Comparison of ENCODE assay signal across 11 mouse cellular contexts in genomic region chr12:26394485-26395470, GRCm38 (mm10). TPM values are rescaled to one million over a fixed set of nuclear protein-coding genes. Genes with fewer than 3 reads are reported as not detected.
DNase-seq lines count a peak whose midpoint lies in the region; ATAC-seq and TF ChIP-seq lines count a peak whose summit lies in the region.
"Had no signal": no experiment of that assay in that cellular context is flagged by ENCODE, and none has a peak within 500 bp of the region (broad histone marks: within the 10 kb centered on the region; RNA-seq: fewer than 3 reads in every experiment).

No protein-coding gene starts in this region.

- H3K9me3 ChIP-seq in limb, embryonic 15.5 days, result no peaks in the 10 kb centered on the region
- no peaks in the 10 kb centered on the region for H3K9me3 ChIP-seq in stomach, postnatal 0 days (ENCODE audit: control insufficient read depth, low read length)
- no peaks in the 10 kb centered on the region for H3K9me3 ChIP-seq in heart, embryonic 10.5 days
- H3K9me3 ChIP-seq: liver, embryonic 13.5 days had no signal

- no peak for TF ChIP-seq CTCF in stomach, postnatal 0 days (IDR thresholded peaks at IDR 0.05; ENCODE audit: low read depth)

- H3K27ac ChIP-seq in limb, embryonic 15.5 days, result peak overlapping the region; percentile 83
- no peak overlapping the region for H3K27ac ChIP-seq in stomach, postnatal 0 days (replicated peaks)
- no peak overlapping the region for H3K27ac ChIP-seq in heart, embryonic 10.5 days
- H3K27ac ChIP-seq: liver, embryonic 13.5 days had no signal

- H3K36me3 ChIP-seq in limb, embryonic 15.5 days, result 0 out of 2 replicates have a peak, but pooled peaks cover 3% of the 10 kb centered on the region
- no peaks in the 10 kb centered on the region for H3K36me3 ChIP-seq in stomach, postnatal 0 days (ENCODE audit: control insufficient read depth, insufficient read depth, low read length)
- H3K36me3 ChIP-seq in heart, embryonic 10.5 days, result no peaks in the 10 kb centered on the region
- H3K36me3 ChIP-seq: liver, embryonic 13.5 days had no signal

- ATAC-seq in limb, embryonic 15.5 days (ENCODE audit: insufficient number of reproducible peaks, low FRiP score, low TSS enrichment, low read depth), result peak; percentile 81
- ATAC-seq in stomach, postnatal 0 days (ENCODE audit: low FRiP score, low TSS enrichment), result no peak
- ATAC-seq: intestine, embryonic 16.5 days had no signal

- DNase-seq in right cerebral cortex, postnatal 10 days (ENCODE audit: low spot score in 2 of 2), result peak; percentile 55 to 68
- DNase-seq in right cerebral cortex, adult 2 months (ENCODE audit: low spot score in 2 of 2), result no peak
- peak; percentile 48 for DNase-seq in forelimb bud, embryonic 11.5 days (ENCODE audit: low read depth, low spot score)
- DNase-seq in urinary bladder, adult 18-20 months (ENCODE audit: low spot score in 2 of 2), result no peak
- DNase-seq in stomach, postnatal 0 days (ENCODE audit: low spot score), result no peak
- no peak for DNase-seq in ovary, postnatal 10 days (ENCODE audit: low spot score)
- DNase-seq in heart, embryonic 10.5 days (ENCODE audit: low spot score), result no peak
- DNase-seq: liver, embryonic 13.5 days had no signal

- TF ChIP-seq EP300 in stomach, postnatal 0 days (optimal IDR thresholded peaks at IDR 0.05), result no peak

- 38% methylated on average over 13 of the region's 13 CpGs for WGBS in limb, embryonic 15.5 days
- WGBS in stomach, postnatal 0 days, result 80% methylated on average over 13 of the region's 13 CpGs
- WGBS in heart, embryonic 10.5 days, result 77% methylated on average over 13 of the region's 13 CpGs

- peaks cover 28% of the 10 kb centered on the region for H3K4me1 ChIP-seq in limb, embryonic 15.5 days
- no peaks in the 10 kb centered on the region for H3K4me1 ChIP-seq in stomach, postnatal 0 days (replicated peaks; ENCODE audit: control insufficient read depth, insufficient read depth)
- H3K4me1 ChIP-seq in heart, embryonic 10.5 days, result no peaks in the 10 kb centered on the region
- H3K4me1 ChIP-seq: liver, embryonic 13.5 days had no signal

- H3K9ac ChIP-seq in limb, embryonic 15.5 days, result no peak overlapping the region
- no peak overlapping the region for H3K9ac ChIP-seq in stomach, postnatal 0 days (ENCODE audit: low read length)
- H3K9ac ChIP-seq: liver, embryonic 13.5 days had no signal

- no peaks in the 10 kb centered on the region for H3K27me3 ChIP-seq in limb, embryonic 15.5 days
- H3K27me3 ChIP-seq in stomach, postnatal 0 days (ENCODE audit: control insufficient read depth, insufficient read depth, low read length), result no peaks in the 10 kb centered on the region
- H3K27me3 ChIP-seq in heart, embryonic 10.5 days (ENCODE audit: insufficient read depth, poor library complexity, severe bottlenecking), result no peaks in the 10 kb centered on the region
- H3K27me3 ChIP-seq: CH12.LX; liver, embryonic 13.5 days had no signal

- peak overlapping the region; percentile 15; the same call in 1 of the 2 replicates for H3K4me2 ChIP-seq in limb, embryonic 15.5 days
- no peak overlapping the region for H3K4me2 ChIP-seq in stomach, postnatal 0 days (replicated peaks; ENCODE audit: low read depth)
- H3K4me2 ChIP-seq: liver, embryonic 13.5 days had no signal

- H3K4me3 ChIP-seq in limb, embryonic 15.5 days, result no peak overlapping the region
- no peak overlapping the region for H3K4me3 ChIP-seq in stomach, postnatal 0 days (ENCODE audit: low read depth, low read length)
- no peak overlapping the region for H3K4me3 ChIP-seq in heart, embryonic 10.5 days
- H3K4me3 ChIP-seq: liver, embryonic 13.5 days had no signal

RNA-seq across cellular contexts. Expression of gene Rnf144a, which starts 20.3 kb away (rescaled TPM):
- 39.7 and 41.0 TPM in 2 replicates for polyA plus RNA-seq in limb, embryonic 15.5 days (2015; fragmentation: Nextera tagmentation; extraction: Ambion mirVana)
- 5.0 and 5.9 TPM in 2 replicates for polyA plus RNA-seq in stomach, postnatal 0 days (2015; fragmentation: Nextera tagmentation; extraction: Ambion mirVana)
- 9.7 and 17.8 TPM in 2 replicates for polyA plus RNA-seq in heart, embryonic 10.5 days (2016; fragmentation: Nextera tagmentation; extraction: Ambion mirVana)

Comparison
In these comparisons a context has a peak if more than half of its experiments do, and no peak if none do; other contexts are left out.
1. DNase-seq: peak in right cerebral cortex, postnatal 10 days (2 of 2) and forelimb bud, embryonic 11.5 days (single experiment); none in right cerebral cortex, adult 2 months (0 of 2), urinary bladder, adult 18-20 months (0 of 2), stomach, postnatal 0 days (single experiment), ovary, postnatal 10 days (single experiment) and heart, embryonic 10.5 days (single experiment).